Mouse (Mus musculus): ENCODE data around the gene Sgcg. TPM values are rescaled to one million over a fixed set of nuclear protein-coding genes. Genes with fewer than 3 reads are reported as not detected.
A peak's percentile ranks its signal among the peaks of the same experiment; 100 is the strongest.

The Sgcg gene
- polyA plus RNA-seq, 1 experiment from 2014 or later, result 0.29 TPM

DNA sequence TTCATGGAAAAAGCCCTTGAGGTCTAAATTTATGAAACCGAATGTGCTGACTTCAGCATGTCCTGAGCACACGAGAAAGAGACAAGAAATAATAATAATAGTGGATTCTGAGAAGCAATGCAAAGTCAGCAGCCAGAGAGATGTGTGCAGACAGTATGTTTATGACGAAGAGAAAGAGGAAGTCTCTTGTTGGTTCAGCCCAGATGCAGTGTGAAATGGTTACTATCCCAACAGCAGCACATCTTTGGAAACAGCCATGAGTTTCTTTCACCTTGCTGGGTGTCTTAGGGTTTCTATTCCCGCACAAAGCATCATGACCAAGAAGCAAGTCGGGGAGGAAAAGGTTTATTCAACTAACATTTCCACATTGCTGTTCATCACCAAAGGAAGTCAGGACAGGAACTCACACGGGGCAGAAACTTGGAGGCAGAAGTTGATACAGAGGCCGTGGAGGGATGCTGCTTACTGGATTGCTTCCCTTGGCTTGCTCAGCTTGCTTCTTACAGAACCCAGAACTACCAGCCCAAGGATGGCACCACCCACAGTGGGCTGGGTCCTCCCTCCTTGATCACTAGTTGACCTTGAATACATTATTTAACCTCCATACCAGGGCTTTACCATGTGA lies 20.5 kb upstream of the Sgcg start:
- H3K4me3 ChIP-seq (ENCODE audit: low read depth, low read length), result no peak overlapping the region
- 82% methylated on average over 7 of the region's 7 CpGs for WGBS
- H3K27ac ChIP-seq (ENCODE audit: low read depth, low read length), result no peak overlapping the region
- peaks cover 14% of the 10 kb centered on the region; the same call in 1 of the 2 replicates for H3K27me3 ChIP-seq (ENCODE audit: control insufficient read depth, insufficient read depth, low read length)
- no peaks in the 10 kb centered on the region for H3K9me3 ChIP-seq (ENCODE audit: control insufficient read depth, low read length)
- no peak overlapping the region for H3K9ac ChIP-seq (replicated peaks; ENCODE audit: low read depth, low read length)
- no peak overlapping the region for H3K4me2 ChIP-seq (ENCODE audit: low read depth, low read length)
- H3K4me1 ChIP-seq (ENCODE audit: control insufficient read depth, insufficient read depth, low read length), result no peaks in the 10 kb centered on the region
- H3K36me3 ChIP-seq (ENCODE audit: control insufficient read depth, insufficient read depth, low read length), result no peaks in the 10 kb centered on the region
- no peak for ATAC-seq (ENCODE audit: low read depth)

DNA sequence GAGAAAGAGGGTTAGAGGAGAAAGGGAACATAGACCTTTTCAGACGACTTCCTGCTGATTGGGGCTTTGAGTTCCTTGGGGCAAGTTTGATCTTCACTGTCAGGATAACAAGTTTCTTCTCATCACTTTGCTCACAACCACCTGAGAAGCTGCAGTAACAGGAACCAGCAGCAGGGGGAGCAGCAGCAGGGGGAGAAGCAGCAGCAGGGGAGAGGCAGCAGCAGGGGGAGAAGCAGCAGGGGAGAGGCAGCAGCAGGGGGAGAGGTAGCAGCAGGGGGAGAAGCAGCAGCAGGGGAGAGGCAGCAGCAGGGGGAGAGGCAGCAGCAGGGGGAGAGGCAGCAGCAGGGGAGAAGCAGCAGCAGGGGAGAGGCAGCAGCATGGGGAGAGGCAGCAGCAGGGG lies 19.0 kb upstream of the Sgcg start:
- Histone ChIP-seq H3K27me3 (ENCODE audit: control insufficient read depth, insufficient read depth, low read length) (peaks cover 14% of the 10 kb centered on the region; the same call in 1 of the 2 replicates), H3K27ac (ENCODE audit: low read depth, low read length) (no peak overlapping the region), H3K36me3 (ENCODE audit: control insufficient read depth, insufficient read depth, low read length) (no peaks in the 10 kb centered on the region), H3K4me3 (ENCODE audit: low read depth, low read length) (no peak overlapping the region), H3K4me2 (ENCODE audit: low read depth, low read length) (no peak overlapping the region), H3K9me3 (ENCODE audit: control insufficient read depth, low read length) (no peaks in the 10 kb centered on the region), H3K4me1 (ENCODE audit: control insufficient read depth, insufficient read depth, low read length) (no peaks in the 10 kb centered on the region), H3K9ac (replicated peaks; ENCODE audit: low read depth, low read length) (no peak overlapping the region)
- 38% methylated on average over 1 of the region's 1 CpGs for WGBS
- no peak for ATAC-seq (ENCODE audit: low read depth)

DNA sequence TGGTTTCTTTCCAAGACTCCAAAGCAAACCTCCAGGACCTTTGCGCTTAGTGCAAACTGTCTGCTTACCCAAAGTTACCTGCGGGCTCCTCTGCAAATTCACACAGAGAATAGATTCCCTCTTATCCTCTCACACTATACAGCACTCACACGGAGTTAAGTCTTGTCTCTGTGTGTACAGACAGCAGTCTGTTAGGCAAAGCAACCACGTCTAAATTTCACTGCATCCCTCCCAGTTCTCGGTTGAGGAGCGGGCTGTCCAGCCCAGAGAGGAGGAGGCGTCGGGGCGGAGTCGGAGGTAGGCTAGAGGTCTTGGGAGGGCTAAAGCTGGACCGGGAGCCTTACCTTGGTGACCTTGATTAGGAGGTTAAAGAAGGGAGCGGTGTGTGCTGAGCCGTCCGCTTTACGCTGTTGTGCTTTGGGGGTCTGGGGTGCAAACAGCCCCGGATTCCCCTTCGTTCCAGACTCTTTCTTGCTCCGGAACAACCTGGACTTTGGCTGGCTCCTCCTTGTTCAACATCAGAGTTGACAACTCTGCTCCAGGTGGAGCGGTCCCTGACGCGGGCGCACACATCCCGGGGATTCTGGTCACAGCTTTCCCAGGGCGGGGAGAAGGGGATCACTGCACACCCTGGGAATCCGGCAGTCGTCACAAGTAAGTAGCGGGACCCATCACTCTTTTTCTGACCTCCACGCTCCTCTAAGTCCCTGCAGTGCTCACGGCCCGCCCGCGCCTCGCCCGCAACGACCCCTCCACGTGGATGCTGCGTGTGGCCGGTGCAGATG lies 16.3 kb upstream of the Sgcg start:
- H3K27ac ChIP-seq (ENCODE audit: low read depth, low read length), result no peak overlapping the region
- H3K4me3 ChIP-seq (ENCODE audit: low read depth, low read length), result no peak overlapping the region; the same call in 1 of the 2 replicates
- H3K4me1 ChIP-seq (ENCODE audit: control insufficient read depth, insufficient read depth, low read length), result no peaks in the 10 kb centered on the region
- no peaks in the 10 kb centered on the region for H3K9me3 ChIP-seq (ENCODE audit: control insufficient read depth, low read length)
- WGBS, result 10% methylated on average over 38 of the region's 38 CpGs
- H3K9ac ChIP-seq (replicated peaks; ENCODE audit: low read depth, low read length), result no peak overlapping the region
- H3K27me3 ChIP-seq (ENCODE audit: control insufficient read depth, insufficient read depth, low read length), result peaks cover 14% of the 10 kb centered on the region; the same call in 1 of the 2 replicates
- no peaks in the 10 kb centered on the region for H3K36me3 ChIP-seq (ENCODE audit: control insufficient read depth, insufficient read depth, low read length)
- ATAC-seq (ENCODE audit: low read depth), result no peak
- peak overlapping the region; percentile 29 for H3K4me2 ChIP-seq (ENCODE audit: low read depth, low read length)

DNA sequence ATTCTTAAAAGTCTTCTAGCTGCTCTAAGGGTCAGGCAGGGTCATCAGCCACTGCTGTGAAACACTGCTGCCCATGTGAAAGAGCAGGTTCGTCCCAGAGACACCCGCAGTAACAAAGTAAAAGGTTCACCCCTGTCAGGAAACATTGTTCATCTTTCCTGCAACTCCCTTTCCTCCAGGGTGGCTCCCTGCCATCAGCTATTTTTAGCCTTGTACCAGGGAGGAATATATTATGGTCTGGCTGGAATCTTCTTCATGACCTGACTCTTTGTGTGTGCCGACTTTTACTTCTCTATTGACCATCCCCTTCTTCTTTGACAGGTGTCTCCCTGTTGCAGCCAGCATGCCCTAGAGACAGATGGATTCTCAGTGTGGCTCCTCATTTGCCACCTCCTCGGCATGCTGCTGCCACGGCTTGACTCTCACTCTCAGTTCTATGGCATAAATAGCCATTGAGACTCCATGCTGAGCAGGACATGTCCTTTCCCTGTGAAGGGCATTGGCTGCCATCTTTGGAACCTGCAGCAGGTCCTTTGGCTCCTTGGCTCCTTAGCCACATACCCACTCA lies 9.7 kb upstream of the Sgcg start:
- H3K9me3 ChIP-seq (ENCODE audit: control insufficient read depth, low read length), result no peaks in the 10 kb centered on the region
- H3K4me1 ChIP-seq (ENCODE audit: control insufficient read depth, insufficient read depth, low read length), result no peaks in the 10 kb centered on the region
- no peak overlapping the region for H3K9ac ChIP-seq (replicated peaks; ENCODE audit: low read depth, low read length)
- WGBS, result 63% methylated on average over 5 of the region's 5 CpGs
- no peaks in the 10 kb centered on the region for H3K36me3 ChIP-seq (ENCODE audit: control insufficient read depth, insufficient read depth, low read length)
- no peak overlapping the region for H3K4me2 ChIP-seq (ENCODE audit: low read depth, low read length)
- no peak for ATAC-seq (ENCODE audit: low read depth)
- H3K4me3 ChIP-seq (ENCODE audit: low read depth, low read length), result no peak overlapping the region
- no peak overlapping the region for H3K27ac ChIP-seq (ENCODE audit: low read depth, low read length)
- H3K27me3 ChIP-seq (ENCODE audit: control insufficient read depth, insufficient read depth, low read length), result no peaks in the 10 kb centered on the region

DNA sequence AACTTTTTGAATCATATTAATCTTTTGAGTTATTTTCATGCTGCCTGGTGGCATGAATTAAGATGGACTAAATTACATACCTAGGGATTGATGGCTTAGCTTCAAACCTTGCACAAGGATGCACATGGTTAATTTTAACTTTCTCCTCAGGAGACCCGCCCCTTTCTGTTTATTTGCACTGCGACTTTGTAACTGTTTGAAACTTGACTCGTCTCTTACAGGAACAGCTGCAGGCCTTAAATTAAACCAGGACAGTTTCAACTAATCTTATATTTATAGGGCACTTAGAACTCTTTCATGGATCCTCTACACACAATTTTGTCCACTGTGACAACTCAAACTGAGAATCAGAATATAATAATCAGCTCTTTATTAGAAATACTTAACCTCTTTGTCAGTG lies 794 bp upstream of the Sgcg start:
- no peak for ATAC-seq (ENCODE audit: low read depth)
- H3K9ac ChIP-seq (replicated peaks; ENCODE audit: low read depth, low read length), result no peak overlapping the region
- 57% methylated on average over 3 of the region's 3 CpGs for WGBS

DNA sequence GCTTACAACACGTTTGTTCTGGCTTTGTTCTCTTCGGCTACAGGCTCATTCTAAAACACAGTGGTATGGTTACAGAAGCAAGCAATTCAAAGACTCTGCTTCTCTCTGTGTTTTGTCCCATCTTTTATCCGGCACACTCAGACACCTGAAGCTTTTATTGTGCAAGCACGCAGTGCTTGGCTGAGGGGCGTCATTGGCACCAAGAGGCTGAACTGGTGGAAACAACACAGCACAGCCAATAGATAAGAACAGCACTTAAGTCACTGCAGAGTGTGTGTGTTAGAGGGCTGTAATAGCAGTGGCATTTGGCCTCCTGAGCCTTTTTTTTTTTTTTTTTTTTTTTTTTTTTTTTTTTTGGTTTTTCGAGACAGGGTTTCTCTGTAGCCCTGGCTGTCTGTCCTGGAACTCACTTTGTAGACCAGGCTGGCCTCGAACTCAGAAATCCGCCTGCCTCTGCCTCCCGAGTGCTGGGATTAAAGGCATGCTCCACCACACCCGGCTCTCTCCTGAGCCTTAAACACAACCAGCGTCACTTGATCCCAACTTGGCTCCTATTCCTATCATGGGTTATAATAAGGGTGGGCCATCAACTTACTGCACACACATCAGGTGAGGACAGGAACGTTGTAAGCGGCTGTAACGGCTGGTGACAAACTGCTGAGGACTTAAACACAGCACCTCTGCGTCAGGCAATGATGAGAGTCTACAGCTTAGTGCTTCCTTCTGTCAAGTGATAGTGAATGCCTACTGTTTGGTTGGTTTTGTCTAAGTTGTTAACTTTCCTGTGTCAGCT lies 5.5 kb downstream of the Sgcg start:
- Histone ChIP-seq H3K4me2 (ENCODE audit: low read depth, low read length) (no peak overlapping the region), H3K9ac (replicated peaks; ENCODE audit: low read depth, low read length) (no peak overlapping the region), H3K36me3 (ENCODE audit: control insufficient read depth, insufficient read depth, low read length) (no peaks in the 10 kb centered on the region), H3K27me3 (ENCODE audit: control insufficient read depth, insufficient read depth, low read length) (no peaks in the 10 kb centered on the region), H3K27ac (ENCODE audit: low read depth, low read length) (no peak overlapping the region), H3K9me3 (ENCODE audit: control insufficient read depth, low read length) (no peaks in the 10 kb centered on the region), H3K4me1 (ENCODE audit: control insufficient read depth, insufficient read depth, low read length) (no peaks in the 10 kb centered on the region), H3K4me3 (ENCODE audit: low read depth, low read length) (no peak overlapping the region)
- WGBS, result 81% methylated on average over 15 of the region's 15 CpGs
- ATAC-seq (ENCODE audit: low read depth), result no peak

More for the DNA sequence above, 794 bp upstream of the Sgcg start:
- H3K27me3 ChIP-seq (ENCODE audit: control insufficient read depth, insufficient read depth, low read length), result no peaks in the 10 kb centered on the region
- no peak overlapping the region for H3K4me2 ChIP-seq (ENCODE audit: low read depth, low read length)
- no peaks in the 10 kb centered on the region for H3K36me3 ChIP-seq (ENCODE audit: control insufficient read depth, insufficient read depth, low read length)
- no peak overlapping the region for H3K27ac ChIP-seq (ENCODE audit: low read depth, low read length)
- no peaks in the 10 kb centered on the region for H3K4me1 ChIP-seq (ENCODE audit: control insufficient read depth, insufficient read depth, low read length)
- H3K4me3 ChIP-seq (ENCODE audit: low read depth, low read length), result no peak overlapping the region
- no peaks in the 10 kb centered on the region for H3K9me3 ChIP-seq (ENCODE audit: control insufficient read depth, low read length)

DNA sequence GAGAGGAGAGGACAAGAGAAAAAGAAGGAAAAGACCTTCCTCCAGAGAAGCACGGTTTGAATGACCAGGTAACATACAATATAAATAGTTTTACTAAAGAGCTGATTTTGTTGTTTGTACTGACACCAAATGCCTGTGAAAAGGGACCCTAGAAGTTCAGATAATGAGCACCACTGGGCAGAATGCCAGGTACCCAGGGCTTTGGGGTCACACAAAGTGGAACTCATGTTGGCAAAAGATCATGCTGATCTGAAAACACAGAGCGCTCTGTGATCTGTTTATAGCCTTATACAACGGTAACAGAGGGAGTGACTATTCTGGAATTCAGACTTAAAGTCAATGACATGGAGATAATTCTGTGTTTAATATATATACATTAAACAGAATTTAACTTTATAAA lies 11.8 kb downstream of the Sgcg start:
- ATAC-seq (ENCODE audit: low read depth), result no peak
- no peaks in the 10 kb centered on the region for H3K36me3 ChIP-seq (ENCODE audit: control insufficient read depth, insufficient read depth, low read length)
- no peaks in the 10 kb centered on the region; the same call in 1 of the 2 replicates for H3K9me3 ChIP-seq (ENCODE audit: control insufficient read depth, low read length)
- H3K4me3 ChIP-seq (ENCODE audit: low read depth, low read length), result no peak overlapping the region
- H3K27me3 ChIP-seq (ENCODE audit: control insufficient read depth, insufficient read depth, low read length), result no peaks in the 10 kb centered on the region
- no peaks in the 10 kb centered on the region for H3K4me1 ChIP-seq (ENCODE audit: control insufficient read depth, insufficient read depth, low read length)
- WGBS, result 75% methylated on average over 3 of the region's 3 CpGs
- no peak overlapping the region for H3K4me2 ChIP-seq (ENCODE audit: low read depth, low read length)
- no peak overlapping the region for H3K9ac ChIP-seq (replicated peaks; ENCODE audit: low read depth, low read length)
- no peak overlapping the region for H3K27ac ChIP-seq (ENCODE audit: low read depth, low read length)

DNA sequence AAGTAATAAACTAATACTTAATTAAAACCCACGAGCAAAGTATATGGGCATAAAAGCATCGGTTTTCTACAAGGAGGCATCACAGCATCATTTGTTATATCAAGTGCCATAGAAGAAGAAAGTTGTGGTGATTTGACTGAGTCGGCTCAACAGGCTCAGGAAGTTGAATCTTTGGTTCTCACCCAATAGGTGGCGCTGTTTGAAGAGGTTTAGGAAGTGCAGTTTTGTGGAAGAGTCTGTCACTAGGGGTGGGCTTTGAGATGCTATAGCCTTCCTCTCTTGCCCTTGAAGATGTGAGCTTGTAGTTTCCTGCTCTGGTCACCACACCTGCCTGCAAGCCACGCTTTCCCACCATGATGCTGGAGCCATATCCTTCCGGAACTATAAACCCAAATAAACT lies 15.7 kb downstream of the Sgcg start:
- Histone ChIP-seq H3K4me2 (ENCODE audit: low read depth, low read length) (no peak overlapping the region), H3K27me3 (ENCODE audit: control insufficient read depth, insufficient read depth, low read length) (no peaks in the 10 kb centered on the region), H3K27ac (ENCODE audit: low read depth, low read length) (no peak overlapping the region), H3K36me3 (ENCODE audit: control insufficient read depth, insufficient read depth, low read length) (no peaks in the 10 kb centered on the region), H3K4me3 (ENCODE audit: low read depth, low read length) (no peak overlapping the region), H3K9me3 (ENCODE audit: control insufficient read depth, low read length) (no peaks in the 10 kb centered on the region; the same call in 1 of the 2 replicates), H3K4me1 (ENCODE audit: control insufficient read depth, insufficient read depth, low read length) (no peaks in the 10 kb centered on the region), H3K9ac (replicated peaks; ENCODE audit: low read depth, low read length) (no peak overlapping the region)
- 40% methylated on average over 6 of the region's 6 CpGs for WGBS
- ATAC-seq (ENCODE audit: low read depth), result no peak

All from neural tube, embryonic 14.5 days (tissue).